Mouse (Mus musculus): Measurements from ENCODE around the gene 2310079G19Rik. TPM values are rescaled to one million over a fixed set of nuclear protein-coding genes. Genes with fewer than 3 reads are reported as not detected.

Gene 2310079G19Rik
- total RNA-seq (2021) = not detected
- long read RNA-seq = 0 reads

- DNase-seq (ENCODE audit: low spot score in 2 of 2) = no peak
Observed at GRCm38 (mm10) chr16:88627566-88627965, at the start of gene 2310079G19Rik. TSS of gene 2310079G19Rik (minus strand) at chr16:88627666.

- no peak for DNase-seq (ENCODE audit: low spot score in 2 of 2)
Observed at GRCm38 (mm10) chr16:88671571-88671970, 44.1 kb upstream of the 2310079G19Rik start, which contains the start of gene Krtap27-1. TSS of gene Krtap27-1 (minus strand) at chr16:88671671.

- no peak for DNase-seq (ENCODE audit: low spot score in 2 of 2)
Observed at GRCm38 (mm10) chr16:88657426-88657825, 30.0 kb upstream of the 2310079G19Rik start.

- DNase-seq (ENCODE audit: low spot score in 2 of 2) = no peak
Observed at GRCm38 (mm10) chr16:88651952-88652351, 24.5 kb upstream of the 2310079G19Rik start.

GRCm38 (mm10) chr16:88651082-88651481 is 23.6 kb upstream of the 2310079G19Rik start:
- DNase-seq (ENCODE audit: low spot score in 2 of 2) = no peak

GRCm38 (mm10) chr16:88647358-88647846 is 19.9 kb upstream of the 2310079G19Rik start, which contains the start of gene Krtap26-1:
TSS of gene Krtap26-1 (minus strand) at chr16:88647796.
- DNase-seq (ENCODE audit: low spot score in 2 of 2) = no peak

- no peak for DNase-seq (ENCODE audit: low spot score in 2 of 2)
Observed at GRCm38 (mm10) chr16:88646366-88647111, 19.1 kb upstream of the 2310079G19Rik start.

GRCm38 (mm10) chr16:88640053-88640452 is 12.6 kb upstream of the 2310079G19Rik start:
- DNase-seq (ENCODE audit: low spot score in 2 of 2) = no peak

GRCm38 (mm10) chr16:88635142-88635541 is 7.7 kb upstream of the 2310079G19Rik start:
- DNase-seq (ENCODE audit: low spot score in 2 of 2) = no peak

GRCm38 (mm10) chr16:88631474-88631873 is 4.0 kb upstream of the 2310079G19Rik start:
- no peak for DNase-seq (ENCODE audit: low spot score in 2 of 2)

- DNase-seq (ENCODE audit: low spot score in 2 of 2) = no peak
Observed at GRCm38 (mm10) chr16:88612712-88613111, 14.8 kb downstream of the 2310079G19Rik start.

- DNase-seq (ENCODE audit: low spot score in 2 of 2) = no peak
Observed at GRCm38 (mm10) chr16:88611922-88612321, 15.5 kb downstream of the 2310079G19Rik start, which contains the start of gene Krtap24-1. TSS of gene Krtap24-1 (minus strand) at chr16:88612279.

- DNase-seq (ENCODE audit: low spot score in 2 of 2) = no peak
Observed at GRCm38 (mm10) chr16:88604570-88604969, 22.9 kb downstream of the 2310079G19Rik start.

- no peak for DNase-seq (ENCODE audit: low spot score in 2 of 2)
Observed at GRCm38 (mm10) chr16:88602464-88602863, 25.0 kb downstream of the 2310079G19Rik start.

- no peak for DNase-seq (ENCODE audit: low spot score in 2 of 2)
Observed at GRCm38 (mm10) chr16:88600303-88600702, 27.2 kb downstream of the 2310079G19Rik start.

GRCm38 (mm10) chr16:88599504-88600237 is 27.8 kb downstream of the 2310079G19Rik start:
- DNase-seq (ENCODE audit: low spot score in 2 of 2) = no peak

- DNase-seq (ENCODE audit: low spot score in 2 of 2) = no peak
Observed at GRCm38 (mm10) chr16:88592758-88593157, 34.7 kb downstream of the 2310079G19Rik start.

- DNase-seq (ENCODE audit: low spot score in 2 of 2) = no peak
Observed at GRCm38 (mm10) chr16:88583338-88583737, 44.1 kb downstream of the 2310079G19Rik start.

Measured in layer of hippocampus, postnatal 10 days (tissue).